Mouse (Mus musculus) gastrocnemius, postnatal 4 days (tissue): ENCODE measurements around the gene Usf1. TPM values are rescaled to one million over a fixed set of nuclear protein-coding genes. Genes with fewer than 3 reads are reported as not detected.
A peak's percentile ranks its signal among the peaks of the same experiment; 100 is the strongest.

Experiments
- DNase-seq, 2 experiments: peaks; one replicate each; pipeline ENCODE4 v3.0.0; 2021 to 2022; ENCODE audit warnings: low spot score in 2 of 2, mixed read lengths in 2 of 2
- long read RNA-seq, 2 experiments: library from polyadenylated mRNA; stranded (forward); transcript quantifications; one replicate each; pipeline ENCODE4 v2.0.0; 2021
- total RNA-seq, 2 experiments: library from RNA; stranded (reverse); gene quantifications; 2 replicates each; pipeline ENCODE4 v1.2.3; 2021

Gene Usf1
- total RNA-seq = 10 to 100 TPM; 43.9 to 48.4 TPM
- long read RNA-seq, experiment 1, transcript Usf1-208 (10 exons, 2,167 nt) = major isoform, 5 of 11 reads
- long read RNA-seq, experiment 1, partial matches to known transcripts = 0 of 11 reads
- long read RNA-seq, experiment 1, other reads (novel, unspliced or antisense) = 2 of 11 reads
- long read RNA-seq, experiment 2, transcript Usf1-208 (10 exons, 2,167 nt) = major isoform, 10 of 15 reads
- long read RNA-seq, experiment 2, partial matches to known transcripts = 0 of 15 reads
- long read RNA-seq, experiment 2, other reads (novel, unspliced or antisense) = 3 of 15 reads

DNA sequence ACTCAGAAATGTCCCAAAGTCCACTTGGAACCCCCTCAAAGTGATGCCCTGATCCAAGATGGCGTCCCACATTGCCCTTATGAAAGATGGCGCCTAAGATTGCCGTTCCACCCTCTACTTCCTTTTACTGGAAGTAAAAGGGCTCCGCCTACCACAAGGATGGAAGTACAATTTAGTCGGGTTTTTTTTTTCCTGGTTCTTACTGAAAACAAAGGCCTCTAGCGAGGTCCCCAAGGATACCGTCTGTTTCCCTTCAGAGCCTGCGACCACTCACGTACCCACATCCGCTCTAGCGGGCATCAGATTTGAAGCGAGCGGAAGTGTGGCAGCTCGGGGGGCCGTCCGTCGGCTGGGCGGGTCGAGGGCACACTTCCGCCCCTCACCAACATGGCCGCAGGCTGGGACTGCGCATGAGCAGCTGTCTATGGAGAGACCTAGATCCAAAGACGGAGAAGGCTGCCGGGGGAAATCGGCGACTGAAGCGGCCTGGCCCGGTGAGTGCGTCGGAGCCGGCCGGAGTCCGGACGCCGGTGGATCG is at the start of gene Usf1:
Gene Usf1, plus strand, starts transcription at position 367 of the 538 bp plus-strand sequence.
- peak; percentile 90 to 95 for DNase-seq

DNA sequence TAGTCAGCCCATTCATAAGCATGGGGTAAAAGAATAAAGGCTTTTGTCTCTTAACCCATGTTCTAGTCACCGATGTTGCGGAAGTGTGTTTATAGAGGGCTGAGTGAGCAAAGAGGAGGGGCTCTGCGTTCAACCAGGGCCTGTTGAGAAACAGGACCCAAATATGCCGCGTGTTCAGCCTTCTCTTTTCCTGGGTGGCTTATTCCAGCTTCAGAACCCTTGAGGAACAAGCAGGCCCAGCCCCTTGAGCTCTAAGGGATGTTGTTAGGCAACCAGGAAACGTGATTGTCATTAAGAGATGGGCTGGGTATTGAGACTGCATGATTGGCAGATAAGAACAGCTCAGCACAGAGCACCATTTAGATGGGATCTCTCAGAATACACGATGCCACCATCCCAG is 45.2 kb upstream of the Usf1 start:
- no peak for DNase-seq

GRCm38 (mm10) chr1:171369845-171370556 is 41.1 kb upstream of the Usf1 start, which contains the start of gene Nectin4:
Gene Nectin4, plus strand, starts transcription at chr1:171370099.
- DNase-seq = no peak

- DNase-seq = no peak
Observed at GRCm38 (mm10) chr1:171372880-171373279, 38.2 kb upstream of the Usf1 start.

DNA sequence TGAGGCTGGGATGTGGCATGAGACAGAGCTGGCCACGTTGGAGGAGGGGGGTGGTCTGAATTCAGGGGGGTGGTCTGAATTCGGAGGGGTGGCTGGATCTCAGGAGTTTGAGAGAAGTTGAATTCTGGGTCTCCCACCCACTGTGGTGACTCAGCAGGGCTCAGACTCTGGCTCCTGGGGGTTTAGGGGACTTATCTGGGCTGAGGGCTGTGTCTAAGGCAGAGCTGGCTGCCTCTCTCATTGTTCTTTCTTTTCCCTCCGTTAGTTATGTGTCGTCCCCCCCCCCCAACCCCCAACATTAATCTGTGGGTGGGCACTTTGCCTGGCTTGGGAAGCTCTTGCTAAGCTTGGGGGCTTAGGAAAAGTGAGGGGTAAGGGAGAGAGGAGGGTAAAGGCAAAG is 37.2 kb upstream of the Usf1 start:
- no peak for DNase-seq

DNA sequence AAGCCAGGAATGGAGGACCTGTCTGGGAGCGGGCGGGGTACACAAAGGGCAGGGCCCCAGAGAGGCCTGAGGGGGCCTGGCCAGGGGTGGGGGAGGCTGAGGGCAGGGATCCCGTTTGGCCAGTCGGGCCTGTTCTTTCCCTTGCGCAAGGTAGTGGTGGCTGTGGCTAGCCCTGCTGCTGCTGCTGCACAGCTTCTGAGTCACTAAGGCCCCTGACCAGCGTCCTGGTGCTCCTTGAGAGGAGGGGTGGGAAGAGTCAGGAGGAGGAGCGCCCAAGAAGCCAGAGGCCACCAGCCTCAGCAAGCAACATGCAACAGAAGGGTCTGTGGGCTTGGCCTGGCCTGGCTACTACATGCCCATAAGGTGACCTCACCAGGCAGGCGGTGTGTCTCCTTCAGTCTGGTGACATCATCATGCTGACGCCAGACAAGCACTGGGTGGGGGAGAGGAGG is 35.4 kb upstream of the Usf1 start:
- no peak for DNase-seq

DNA sequence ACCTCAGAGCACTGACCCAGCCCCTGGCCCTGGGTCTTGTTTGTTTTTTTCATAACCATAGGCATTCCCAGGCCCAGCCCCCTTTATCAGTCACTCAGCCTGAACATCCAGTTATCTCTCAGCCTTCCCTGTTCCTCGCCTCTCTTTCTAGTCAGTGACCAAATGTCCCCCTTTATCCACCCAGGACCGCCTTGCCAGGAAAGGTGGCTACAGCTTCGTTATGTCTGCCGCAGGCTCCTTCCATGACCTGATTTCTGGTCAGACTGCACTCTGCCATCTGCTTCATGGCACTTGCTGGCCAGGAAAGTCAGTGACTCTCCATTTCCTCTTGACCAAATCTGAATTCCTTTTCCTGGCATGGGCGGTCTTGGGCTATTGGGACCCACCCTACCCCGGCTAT is 32.8 kb upstream of the Usf1 start:
- DNase-seq = no peak

DNA sequence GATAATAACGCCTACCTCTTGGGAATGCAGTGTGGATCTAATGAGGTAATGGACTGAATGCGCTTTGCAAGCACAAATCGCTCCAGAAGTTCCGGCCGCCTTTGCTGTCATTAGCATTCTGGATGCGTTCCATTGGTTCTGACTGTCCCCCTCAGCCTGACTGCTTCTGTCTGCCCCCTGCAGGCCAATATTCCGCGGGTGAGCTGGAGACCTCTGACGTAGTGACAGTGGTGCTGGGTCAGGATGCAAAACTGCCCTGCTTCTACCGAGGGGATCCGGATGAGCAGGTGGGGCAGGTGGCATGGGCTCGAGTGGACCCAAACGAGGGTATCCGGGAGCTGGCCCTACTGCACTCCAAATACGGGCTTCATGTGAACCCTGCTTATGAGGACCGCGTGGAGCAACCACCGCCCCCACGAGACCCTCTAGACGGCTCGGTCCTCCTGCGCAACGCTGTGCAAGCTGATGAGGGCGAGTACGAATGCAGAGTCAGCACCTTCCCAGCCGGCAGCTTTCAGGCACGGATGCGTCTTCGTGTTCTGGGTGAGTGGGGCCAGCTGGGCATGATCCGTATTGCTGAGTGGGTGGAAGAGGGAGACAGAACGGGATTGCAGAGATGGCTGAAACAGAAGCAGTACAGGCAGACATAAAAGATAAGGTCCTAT is 31.0 kb upstream of the Usf1 start:
- DNase-seq = peak; percentile 52 to 66

DNA sequence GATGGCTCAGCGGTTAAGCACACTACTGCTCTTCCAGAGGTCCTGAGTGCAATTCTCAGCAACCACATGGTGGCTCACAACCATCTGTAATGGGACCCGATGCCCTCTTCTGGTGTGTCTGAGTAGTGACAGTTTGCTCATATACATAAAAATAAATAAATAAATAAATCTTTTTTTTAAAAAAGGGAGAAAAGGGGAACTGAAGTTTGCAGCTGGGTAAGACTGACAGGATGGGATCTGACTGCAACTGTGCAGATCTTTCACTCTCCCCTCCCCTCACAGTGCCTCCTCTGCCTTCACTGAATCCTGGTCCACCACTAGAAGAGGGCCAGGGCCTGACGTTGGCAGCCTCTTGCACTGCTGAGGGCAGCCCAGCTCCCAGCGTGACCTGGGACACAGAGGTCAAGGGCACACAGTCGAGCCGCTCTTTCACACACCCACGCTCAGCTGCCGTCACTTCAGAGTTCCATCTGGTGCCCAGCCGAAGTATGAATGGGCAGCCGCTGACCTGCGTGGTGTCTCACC is 29.0 kb upstream of the Usf1 start:
- DNase-seq = no peak

DNA sequence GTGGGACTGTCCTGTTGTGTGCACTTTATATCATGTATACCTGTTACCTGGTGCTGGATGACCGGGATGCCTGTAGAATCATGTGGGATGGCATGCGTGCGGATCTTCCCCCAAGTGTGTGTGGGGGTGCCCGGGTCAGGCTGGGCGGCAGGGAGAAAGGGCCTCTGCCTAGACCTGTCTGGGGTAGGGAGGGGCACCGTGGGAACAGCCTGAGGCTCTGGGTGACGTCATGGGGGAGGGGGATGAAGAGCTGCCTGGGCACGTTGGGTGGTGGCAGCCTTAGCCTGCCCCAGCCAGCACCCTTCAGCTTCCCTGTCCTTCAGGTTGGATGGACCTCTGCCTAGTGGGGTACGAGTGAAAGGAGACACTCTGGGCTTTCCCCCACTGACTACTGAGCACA is 26.8 kb upstream of the Usf1 start:
- DNase-seq = no peak

DNA sequence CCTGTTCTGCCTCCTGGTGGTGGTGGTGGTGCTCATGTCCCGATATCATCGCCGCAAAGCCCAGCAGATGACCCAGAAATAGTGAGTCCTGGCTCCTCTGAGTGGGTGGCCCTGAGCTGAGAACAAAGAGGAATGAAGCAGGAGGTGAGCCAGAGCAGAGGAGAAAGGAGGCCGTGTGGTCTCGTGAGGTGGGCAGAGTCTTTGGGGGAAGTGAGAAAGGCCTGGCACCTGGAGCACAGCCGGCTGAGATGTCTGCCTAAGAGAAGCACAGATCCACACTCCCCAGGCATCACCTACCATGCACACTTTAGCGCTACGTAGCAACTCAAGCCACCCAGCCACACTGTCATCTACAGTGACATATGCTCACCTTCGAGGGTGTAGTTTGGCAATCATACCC is 25.9 kb upstream of the Usf1 start:
- DNase-seq = no peak

DNA sequence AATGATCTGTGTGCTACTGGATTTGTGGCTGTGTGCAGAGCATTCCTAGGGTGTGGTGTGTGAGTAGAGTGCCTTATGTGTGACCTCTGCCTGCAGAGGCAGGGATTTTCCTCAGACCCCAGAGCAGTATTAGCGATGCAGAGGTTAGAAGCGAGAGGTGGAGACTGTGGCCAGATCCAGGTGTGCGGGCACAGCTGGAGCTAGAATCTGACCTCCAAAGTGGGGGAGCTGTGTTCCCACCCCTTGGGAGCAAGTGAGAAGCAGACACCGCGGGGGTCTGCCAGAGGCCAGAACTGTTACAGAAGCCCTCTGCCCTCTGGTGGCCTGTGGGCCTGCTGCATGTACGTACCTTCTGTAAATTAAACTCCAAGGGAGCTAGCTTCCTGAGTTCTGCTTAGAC is 24.0 kb upstream of the Usf1 start:
- no peak for DNase-seq

DNA sequence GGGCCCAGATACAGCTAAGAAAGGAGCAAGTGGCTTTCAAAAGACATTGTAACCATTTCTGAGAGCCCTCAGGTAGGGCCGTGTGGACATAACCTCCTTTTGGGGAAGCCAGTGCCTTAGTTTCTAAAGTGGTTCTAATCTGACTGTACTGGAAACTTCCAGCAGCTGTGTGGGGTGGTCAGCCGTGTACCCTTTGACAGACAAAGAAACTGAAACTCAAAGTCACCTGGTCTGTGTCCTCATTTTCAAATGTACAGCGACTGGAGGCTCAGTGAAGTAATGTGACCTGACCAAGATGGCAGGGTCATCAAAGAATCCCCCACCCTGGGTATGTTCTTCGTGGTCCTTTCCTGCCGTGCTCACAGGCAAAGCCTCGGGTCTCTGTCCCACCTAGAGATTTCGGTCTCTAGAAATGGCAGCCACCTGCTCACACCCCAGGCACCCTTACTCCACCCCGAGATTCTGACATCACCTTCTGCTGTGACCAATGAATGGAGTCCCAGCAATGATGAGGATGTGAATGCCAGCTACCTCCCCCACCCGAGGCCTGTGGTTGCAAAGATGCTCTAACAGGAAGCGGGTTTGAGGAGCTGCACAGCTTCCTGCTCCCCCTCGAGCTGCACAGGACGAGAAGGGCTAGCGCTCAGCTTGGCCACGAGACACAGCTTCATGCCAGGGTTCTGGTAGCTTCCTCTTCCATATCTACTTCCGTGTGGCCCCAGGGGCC is 22.6 kb upstream of the Usf1 start, which contains the start of gene Arhgap30:
Gene Arhgap30, plus strand, starts transcription at position 579 of the 727 bp plus-strand sequence.
- DNase-seq = no peak

DNA sequence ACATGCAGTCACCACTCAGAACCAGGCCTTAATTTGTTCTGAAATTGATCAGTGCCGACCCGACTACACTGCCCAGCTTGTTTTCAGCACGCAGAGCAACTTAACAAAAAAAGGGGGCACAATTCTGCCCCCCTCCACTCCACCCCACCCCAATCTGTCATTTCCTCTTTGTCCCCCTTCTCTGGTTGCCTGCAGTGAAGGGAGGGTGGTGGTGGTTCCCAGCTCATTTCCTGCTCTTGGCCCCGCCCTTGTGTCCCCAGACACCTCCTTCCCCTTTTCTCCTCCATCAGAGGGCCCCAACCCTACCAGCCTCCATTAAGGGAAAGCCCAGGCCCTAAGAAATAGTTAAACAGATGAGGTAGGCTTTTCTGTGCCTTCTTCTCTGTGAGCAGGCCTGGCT is 21.0 kb upstream of the Usf1 start:
- DNase-seq = no peak

- DNase-seq = no peak
Observed at GRCm38 (mm10) chr1:171401821-171402220, 9.3 kb upstream of the Usf1 start.

GRCm38 (mm10) chr1:171402991-171403390 is 8.1 kb upstream of the Usf1 start:
- no peak for DNase-seq

- no peak for DNase-seq
Observed at GRCm38 (mm10) chr1:171407263-171407662, 3.9 kb upstream of the Usf1 start.

DNA sequence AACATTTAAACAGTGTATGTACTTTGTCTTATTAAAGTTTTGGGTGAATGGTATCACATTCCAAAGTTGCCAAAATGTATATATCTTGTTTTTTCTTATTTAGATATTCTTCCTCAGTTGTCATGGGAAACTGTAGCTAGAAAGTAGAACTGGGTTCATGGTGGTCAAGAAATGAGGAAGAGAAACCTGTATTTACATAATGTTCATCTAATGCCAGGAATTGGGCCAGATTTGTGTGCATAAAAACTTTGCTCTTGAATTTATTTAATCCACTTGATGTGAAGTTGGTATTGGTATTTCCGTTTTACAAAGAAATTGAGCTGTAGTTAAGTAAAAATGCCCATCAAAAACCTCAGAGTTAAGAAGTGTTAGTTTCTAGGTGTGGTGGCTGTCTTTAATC is 882 bp upstream of the Usf1 start:
- no peak for DNase-seq

GRCm38 (mm10) chr1:171411492-171411941 is 404 bp downstream of the Usf1 start:
- DNase-seq = no peak

DNA sequence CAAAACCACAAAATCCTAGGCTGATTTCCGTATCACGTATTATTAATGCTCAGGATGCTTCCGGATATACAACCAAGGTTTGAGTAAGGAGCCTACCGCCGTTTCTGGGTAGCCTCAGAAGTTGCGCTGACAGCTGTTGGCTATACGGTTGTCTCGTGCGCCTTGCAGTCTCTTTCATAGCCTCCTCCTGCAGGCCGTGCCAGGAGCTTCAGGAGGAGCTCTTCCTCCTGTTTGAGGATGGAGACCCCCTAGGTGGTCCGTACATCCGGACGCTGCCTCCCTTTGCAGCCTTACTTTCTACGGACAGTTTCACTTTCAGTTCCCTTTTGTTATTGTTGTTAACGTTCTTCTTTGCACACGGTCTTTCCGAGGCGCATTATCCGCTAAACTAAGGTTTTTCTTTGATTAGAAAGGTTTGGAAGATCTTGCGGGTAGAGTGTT is 908 bp downstream of the Usf1 start:
- peak in 1 of 2 experiments; percentile 30 for DNase-seq

GRCm38 (mm10) chr1:171412446-171412845 is 1.3 kb downstream of the Usf1 start:
- no peak for DNase-seq
